Mouse (Mus musculus) retina, adult 2 months (tissue): ENCODE data around the gene Fcer1g.
A peak's percentile ranks its signal among the peaks of the same experiment; 100 is the strongest.

Source experiments
- DNase-seq: peaks from one replicate; pipeline ENCODE4 v3.0.0-alpha.2; 2012; ENCODE audit warnings: low read depth, low spot score

The Fcer1g gene

GRCm38 (mm10) chr1:171234126-171234525 lies at the start of gene Fcer1g:
Gene Fcer1g (minus strand): TSS chr1:171234365.
- DNase-seq: no peak

DNA sequence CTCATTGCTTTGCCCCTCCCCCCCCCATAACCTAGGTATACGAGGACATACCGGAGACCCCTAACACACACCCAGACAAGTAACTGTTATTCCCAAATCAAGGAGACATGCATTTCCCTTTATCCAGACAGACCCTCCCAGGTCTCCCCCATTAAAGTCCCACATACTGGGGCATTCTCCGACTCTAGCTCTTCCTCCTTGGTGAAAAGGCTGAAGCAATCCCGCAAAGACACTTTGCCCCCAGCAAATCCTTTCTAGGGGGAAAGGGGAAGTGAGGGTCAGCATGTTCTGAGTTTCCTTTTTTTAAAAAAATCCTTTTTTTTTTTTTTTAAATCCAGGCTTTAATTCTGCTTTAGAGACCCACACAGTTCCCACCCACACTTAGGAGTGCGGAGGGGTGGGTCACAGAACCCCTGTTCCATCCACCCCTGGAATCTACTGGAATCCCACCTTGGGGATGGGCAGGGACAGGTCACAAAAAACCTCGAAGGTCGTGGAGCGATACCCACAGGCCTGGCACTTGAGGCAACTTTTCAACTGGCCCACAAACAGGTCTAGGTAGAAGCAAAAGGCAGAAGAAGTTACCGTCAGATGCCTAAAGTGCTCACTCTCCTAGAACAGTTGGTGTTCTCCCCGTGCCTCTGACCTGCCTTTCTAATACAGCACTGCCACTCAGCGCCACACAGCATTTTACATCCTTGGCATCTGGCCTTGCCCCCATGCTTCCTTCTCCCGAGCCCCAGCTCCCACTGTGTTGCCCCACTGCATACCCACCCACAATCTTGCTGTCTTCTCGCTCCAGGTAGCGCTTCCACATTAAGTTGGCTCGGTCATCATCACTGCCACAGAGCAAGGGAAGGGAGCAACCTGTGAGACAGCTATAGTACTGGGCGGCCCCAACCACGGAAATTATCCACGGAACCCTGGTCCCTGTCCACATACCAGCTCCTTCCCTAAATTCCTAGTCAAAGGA lies 49.3 kb upstream of the Fcer1g start:
- no peak for DNase-seq

- no peak for DNase-seq
These were observed 48.1 kb upstream of the Fcer1g start for GRCm38 (mm10) chr1:171282086-171282805.

- no peak for DNase-seq
These were observed 47.4 kb upstream of the Fcer1g start for GRCm38 (mm10) chr1:171281528-171281923.

GRCm38 (mm10) chr1:171280916-171281527 lies 46.9 kb upstream of the Fcer1g start, which contains the start of gene Ppox:
Gene Ppox (minus strand): TSS chr1:171281186.
- DNase-seq: peak; percentile 90

GRCm38 (mm10) chr1:171280250-171280915 lies 46.2 kb upstream of the Fcer1g start:
- DNase-seq: no peak

DNA sequence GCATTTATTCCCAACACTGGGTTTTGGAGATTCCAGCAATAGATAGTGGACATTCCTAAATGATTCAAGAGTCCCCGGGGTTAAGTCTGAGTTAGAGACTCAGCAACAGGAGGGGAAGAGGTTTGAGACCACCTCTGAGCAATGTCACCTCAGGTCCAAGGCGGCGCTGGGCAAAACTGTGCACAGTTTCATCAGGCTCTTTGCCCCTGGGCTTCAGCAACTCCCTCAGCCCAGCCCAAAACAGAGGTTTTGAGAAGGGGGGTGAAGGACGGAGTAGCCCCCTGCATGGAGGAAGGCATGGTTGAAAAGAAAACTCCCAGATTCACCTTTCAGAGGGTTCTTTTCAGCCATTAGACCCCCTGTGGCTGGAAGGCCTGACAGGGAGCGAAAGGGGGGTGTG lies 45.6 kb upstream of the Fcer1g start:
- no peak for DNase-seq

DNA sequence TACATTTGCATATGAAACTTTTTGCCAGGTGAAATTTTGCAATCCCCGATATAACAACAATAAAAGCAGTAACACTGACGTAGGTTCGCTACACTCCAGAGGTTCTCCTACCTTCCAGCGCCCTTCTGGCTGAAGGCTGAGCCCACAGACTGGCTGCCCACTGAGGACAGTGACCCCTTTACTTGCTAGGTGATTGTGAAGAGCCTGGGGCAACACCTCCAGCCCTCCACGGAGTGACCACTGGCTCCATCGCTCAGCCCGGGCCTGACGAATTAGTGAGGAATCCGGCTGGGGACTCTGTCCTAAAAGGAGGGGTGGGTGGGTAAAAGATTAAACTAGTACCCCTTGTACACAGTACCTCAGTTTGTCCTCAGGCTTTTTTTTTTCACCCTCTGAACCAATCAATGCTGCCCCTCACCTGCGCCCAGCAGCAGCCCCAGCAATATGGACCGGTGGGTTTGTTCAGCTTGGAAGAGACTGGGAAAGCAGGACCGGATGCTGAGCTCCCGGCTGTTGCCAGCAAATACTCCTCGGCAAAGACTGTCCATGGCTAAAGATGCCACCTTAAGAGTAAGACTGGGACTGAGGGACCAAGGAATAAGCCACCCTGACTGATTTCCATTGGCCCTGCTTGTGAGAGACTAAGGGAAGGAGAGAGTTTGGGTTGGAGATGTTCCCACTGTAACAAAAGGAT lies 45.0 kb upstream of the Fcer1g start:
- no peak for DNase-seq

- DNase-seq: no peak
These were observed 44.3 kb upstream of the Fcer1g start for GRCm38 (mm10) chr1:171278436-171278835.

GRCm38 (mm10) chr1:171277736-171278135 lies 43.6 kb upstream of the Fcer1g start:
- no peak for DNase-seq

GRCm38 (mm10) chr1:171276110-171276748 lies 42.1 kb upstream of the Fcer1g start:
- DNase-seq: no peak

DNA sequence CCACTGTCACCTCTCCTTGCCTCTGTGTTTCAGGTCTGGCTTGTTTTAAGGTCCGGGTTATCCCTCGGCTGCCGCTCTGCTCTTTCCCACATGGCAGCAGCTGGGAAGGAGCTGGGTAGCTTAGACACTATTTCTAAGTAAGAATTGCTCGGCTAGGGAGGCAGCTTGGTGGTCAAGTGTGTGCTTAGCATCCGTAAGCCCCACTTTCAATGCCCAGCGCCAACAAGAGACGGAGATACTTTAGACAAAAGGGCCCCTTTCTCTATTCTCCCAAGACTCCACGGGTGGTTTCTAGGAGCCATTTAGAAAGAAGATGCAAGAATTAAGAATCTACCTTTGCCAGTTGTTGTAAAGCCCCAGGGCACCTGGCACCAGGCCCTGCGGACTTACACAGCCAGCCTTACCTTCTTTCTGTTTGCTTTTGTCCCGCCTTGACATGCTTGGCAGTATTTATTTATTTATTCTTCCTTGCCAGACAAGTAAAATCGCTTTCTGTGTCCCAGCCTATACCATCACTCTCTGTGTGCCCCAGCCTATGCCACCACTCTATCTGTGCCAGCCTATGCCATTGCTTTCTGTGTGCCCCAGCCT lies 41.1 kb upstream of the Fcer1g start:
- DNase-seq: no peak

DNA sequence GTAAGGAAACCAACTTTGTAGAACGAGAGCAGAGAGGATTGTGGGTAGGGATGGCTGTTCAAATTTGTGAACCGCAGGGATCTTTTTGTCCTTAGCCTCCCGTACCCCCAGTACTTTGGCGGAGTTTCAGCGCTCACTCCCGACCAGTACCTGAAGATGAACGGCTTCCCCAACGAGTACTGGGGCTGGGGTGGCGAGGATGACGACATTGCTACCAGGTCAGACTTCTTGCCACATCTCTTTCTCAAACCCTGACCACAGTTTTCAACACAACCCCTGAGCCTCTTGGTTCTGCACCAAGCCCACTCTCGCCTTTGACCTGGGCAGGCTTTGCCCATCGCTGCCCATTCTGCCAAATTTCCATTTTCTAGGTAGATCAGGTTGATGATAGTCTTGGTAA lies 40.0 kb upstream of the Fcer1g start:
- no peak for DNase-seq

DNA sequence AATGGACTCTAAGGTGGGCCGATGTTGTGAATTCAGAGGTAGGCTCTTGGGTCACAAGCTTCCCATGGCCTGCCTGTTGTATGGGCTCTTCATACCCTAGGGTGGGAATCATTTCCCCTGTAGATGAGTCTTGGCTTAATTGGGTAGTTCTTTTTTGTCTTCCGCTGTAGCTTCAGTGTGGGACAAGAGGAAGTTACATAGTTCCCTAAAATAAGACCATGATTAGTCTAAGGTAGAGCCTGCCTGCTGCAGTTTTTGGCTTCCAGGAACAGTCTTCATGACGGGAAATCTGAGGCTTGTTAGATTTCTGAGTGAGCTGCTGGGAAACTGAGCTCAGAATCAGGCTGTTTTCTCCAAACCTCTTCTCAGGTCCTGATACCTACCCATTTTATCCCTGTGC lies 37.9 kb upstream of the Fcer1g start:
- no peak for DNase-seq

DNA sequence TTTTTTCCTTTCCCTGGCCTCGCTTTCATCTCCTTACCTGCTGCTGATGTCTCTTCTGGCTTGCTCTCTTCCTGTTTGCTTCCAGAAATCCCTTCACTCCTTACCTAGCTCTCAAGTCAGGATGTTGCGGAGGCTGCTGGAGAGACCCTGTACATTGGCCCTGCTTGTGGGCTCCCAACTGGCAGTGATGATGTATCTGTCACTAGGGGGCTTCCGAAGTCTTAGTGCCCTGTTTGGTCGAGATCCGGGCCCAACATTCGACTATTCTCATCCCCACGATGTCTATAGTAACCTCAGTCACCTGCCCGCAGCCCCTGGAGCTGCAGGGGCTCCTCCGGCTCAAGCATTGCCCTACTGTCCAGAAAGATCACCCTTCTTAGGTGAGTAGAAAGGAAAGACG lies 37.5 kb upstream of the Fcer1g start:
- DNase-seq: no peak

DNA sequence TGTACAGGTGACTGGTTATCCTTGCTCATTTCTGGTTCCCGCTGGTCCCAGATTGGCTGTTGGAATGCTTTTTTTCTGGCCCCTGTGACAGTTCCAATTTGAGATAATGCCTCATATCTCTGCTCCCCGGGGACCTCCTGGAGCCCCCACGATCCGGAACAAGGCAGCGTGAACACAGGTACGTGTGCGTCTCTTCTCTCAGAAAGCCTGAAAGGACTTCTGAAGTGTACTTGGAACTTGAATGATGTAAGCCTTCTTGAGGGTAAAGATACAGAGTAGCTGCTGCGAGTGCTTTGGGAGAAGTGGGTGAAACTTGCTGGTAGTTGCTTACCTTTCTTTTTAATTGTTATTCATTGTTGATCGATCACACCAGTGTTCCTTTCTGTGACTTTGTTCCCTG lies 37.0 kb upstream of the Fcer1g start:
- DNase-seq: no peak

GRCm38 (mm10) chr1:171270573-171270900 lies 36.4 kb upstream of the Fcer1g start:
- no peak for DNase-seq

- peak; percentile 78 for DNase-seq
These were observed 35.8 kb upstream of the Fcer1g start, which contains the start of gene B4galt3 for GRCm38 (mm10) chr1:171269848-171270572. Gene B4galt3 (plus strand): TSS chr1:171270328.

- DNase-seq: no peak
These were observed 34.2 kb upstream of the Fcer1g start for GRCm38 (mm10) chr1:171268341-171268740.
